Mouse (Mus musculus): Measurements from ENCODE around the gene E130114P18Rik.

The E130114P18Rik gene

DNA sequence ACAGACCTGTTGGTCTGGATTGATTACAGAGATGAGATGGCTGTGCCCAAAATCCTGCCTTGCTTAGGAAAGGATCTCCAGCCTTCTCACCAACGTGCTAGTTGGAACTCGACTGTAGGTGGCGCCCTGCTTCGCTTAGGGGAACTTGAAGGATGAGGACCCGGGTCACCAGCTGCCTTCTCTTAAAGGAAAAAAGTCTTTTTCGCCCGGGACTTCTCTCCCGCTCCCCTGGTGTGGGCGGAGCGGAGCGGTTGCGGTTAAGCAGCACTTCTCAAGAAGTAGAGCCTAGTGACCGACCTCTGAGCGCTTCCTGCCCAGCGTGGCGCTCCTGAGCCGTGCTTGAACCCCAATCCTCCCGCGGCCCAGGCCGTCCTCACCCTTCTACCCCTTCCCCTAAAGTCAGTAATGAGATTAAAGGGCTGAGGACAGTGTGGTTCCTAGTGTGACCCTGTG is 26.8 kb downstream of the E130114P18Rik start:
- peak; percentile 68 to 85 for DNase-seq

- no peak for DNase-seq
Observed at GRCm38 (mm10) chr4:97750401-97750800, 27.5 kb downstream of the E130114P18Rik start.

DNA sequence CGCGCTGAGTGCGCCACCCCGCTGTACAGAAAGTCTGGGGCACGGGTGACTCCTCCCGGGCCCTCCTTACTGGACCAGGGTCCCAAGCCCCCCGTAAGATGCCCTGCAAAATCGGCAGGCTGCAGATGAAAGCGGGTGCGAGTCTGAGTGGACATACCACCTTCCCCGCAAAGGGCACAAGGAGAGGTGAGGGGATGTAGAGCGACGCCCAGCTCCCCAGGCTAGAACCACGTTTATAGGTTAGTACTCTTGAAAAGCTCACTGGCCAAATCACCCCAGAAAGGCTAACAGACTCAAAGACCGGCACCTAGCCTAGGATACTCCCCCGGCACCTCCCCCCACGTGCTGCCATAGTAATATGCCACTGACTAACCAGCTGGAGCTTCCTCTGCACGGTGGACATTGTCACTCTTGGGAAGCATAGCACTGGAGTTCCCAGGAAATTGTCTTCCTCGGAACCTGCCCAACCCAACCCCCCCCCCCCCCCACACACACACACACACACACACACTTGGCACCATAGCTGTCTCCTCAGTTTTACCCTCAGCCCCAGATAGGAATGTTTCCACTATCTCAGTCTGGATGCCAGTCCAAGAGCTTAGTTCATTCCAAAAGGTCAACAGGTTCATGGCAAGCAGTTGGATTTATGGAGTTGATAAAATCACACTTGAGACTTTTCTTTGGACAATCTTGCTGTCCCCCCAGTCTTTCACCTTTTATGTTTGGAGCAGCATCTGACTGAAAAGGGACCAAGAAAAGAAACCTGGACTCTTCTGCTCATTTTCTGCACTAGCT is 31.6 kb downstream of the E130114P18Rik start:
- no peak for DNase-seq

DNA sequence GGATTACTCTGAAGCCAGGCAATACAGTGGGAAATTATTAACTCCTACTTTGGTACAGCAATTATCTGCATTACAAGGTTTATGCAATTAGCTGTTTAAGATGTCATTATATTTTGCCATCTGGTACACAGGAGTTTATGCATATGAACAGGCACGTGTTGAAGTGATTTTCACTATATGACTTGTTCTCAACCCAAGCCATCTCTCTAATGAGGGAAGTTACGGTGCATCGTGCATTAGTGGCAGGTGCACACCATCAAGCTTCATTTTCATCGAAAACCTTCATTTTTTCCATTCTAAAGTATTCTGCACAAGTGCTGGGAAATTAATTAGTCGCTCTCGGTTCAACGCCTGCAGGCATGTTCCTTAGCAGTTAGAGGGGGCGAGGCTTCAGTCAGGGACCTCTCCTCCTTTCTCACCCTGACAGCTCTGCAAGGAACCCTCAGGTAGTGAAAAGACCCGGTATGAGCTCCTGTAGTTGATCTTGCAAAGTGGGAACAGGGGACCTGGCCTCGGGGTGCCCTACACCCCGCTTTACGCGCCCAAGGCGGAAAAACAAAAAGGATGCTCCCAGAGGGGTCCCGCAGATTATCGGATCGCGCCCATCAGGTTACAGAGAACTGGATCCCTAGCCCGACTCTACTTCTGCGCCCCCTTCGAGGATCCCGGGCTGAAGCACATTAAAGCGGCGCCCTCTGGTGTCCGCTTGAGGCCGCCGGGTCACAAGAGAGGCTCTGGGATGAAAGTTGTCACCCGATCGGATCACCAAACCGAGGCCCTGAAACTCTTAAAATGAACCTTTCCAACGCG is 32.4 kb downstream of the E130114P18Rik start:
- DNase-seq, result peak; percentile 40 to 72

DNA sequence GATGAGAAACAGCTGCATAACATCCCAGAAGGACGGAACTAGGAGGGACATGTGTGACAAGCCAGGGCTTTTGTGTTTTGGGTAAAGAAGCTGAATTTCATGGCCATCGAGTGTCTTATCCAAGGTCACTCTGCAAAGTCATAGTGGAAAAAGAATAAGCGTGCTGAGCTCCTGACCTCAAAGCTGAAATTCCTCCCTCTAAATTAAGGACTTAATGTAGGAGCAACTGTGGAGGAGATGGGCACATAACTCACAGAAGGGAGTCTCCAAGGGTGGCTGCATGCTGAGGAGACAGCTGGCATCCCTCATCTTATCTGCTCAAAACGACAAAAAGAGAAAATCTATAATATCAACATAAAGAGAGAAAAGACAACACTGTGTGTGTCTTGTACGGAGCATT is 33.9 kb downstream of the E130114P18Rik start:
- DNase-seq, result no peak

DNA sequence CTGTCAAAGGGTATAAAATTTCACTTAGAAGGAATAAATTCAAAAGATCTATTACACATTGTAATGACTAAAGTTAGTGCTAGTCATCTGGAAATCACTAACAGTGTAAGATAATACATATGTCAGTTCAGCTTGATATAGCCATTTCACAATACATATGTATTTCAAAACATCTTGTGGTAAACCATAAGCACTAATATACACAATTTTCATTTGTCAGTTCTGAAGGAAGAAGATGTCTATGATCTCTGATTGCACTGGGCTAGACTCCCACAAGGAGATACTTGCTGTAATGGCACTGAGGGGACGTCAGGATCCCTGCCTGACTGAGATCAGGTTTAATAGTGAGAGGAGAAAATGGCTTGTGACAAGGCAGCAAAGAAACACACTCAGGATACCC is 44.5 kb downstream of the E130114P18Rik start:
- DNase-seq, result no peak

DNA sequence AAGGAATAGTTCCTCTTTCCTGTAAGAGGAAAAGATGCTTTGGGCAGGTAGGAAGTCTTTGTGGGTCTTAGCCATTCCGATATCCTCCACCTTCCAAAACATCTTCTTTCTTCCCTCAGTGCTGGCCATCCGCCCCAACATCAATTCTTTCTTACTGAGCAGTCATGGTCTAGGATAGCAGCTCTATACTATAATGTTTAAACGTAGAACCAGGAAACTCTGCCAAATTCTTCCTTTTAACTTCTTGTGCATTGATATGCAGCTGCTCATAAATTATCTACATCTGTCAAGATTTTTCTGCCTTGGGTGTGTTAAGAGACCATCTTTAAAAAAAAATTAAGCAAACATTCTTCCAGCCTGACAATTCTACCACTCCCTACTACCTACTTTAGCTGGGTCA is 47.5 kb downstream of the E130114P18Rik start:
- no peak for DNase-seq

GRCm38 (mm10) chr4:97729999-97730398 is 47.9 kb downstream of the E130114P18Rik start:
- DNase-seq, result no peak

DNA sequence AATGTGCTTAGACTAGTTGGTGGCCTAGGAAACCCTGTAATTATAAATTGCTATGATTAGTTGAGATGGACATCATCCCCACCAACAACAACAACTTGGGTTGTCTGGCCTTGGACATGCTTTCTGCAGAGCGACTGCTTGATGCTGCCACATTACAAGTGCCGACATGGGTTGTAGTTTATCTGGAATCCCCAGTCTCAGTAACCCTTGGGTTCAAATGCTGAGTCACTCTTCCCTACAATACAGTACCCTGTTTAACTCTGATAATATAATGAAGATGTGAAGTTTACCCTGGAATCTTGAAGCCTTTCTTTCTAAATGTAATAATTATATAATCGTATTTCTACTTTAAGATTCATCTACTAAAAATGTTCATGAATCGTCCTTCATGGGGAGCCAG is 49.4 kb downstream of the E130114P18Rik start:
- DNase-seq, result no peak

DNA sequence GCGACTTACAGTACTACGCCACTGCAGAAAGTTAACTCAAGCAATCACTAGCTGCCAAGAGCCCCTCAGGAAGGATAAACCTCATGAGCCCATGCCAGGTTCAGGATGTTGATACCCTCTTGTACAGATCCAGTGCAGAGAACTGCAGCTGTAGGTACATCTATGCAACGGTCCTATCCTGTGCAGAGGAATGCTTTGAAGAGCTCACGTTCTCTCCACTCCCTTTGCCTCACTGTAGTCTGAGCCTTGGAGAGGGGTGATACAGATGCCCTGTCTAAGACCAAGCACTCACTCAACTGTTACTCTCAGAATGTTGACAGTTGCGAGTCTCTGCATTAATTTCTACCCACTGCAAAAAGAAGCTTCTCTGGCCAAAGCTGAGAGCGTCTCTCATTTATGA is 54.5 kb downstream of the E130114P18Rik start:
- no peak for DNase-seq

DNA sequence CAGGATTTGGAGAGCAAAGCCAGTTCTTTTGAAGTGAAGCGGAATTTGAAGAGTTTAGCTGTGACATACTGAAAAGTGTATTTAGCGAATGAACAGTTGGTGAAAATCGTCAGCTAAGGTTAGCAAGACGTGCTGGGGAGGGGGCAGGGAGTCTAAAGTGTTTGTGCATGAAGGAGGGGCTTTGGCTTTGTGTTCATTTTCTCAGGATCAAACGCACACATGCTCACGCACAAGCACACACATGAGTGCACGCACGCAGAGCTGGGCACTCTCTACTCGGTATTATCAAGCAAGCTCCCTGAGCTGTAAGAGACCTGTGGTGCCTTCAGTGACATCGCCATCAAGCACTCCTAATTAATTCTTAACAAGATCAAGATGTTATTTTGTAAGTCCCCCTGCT is 55.2 kb downstream of the E130114P18Rik start:
- DNase-seq, result no peak

GRCm38 (mm10) chr4:97714616-97715015 is 63.3 kb downstream of the E130114P18Rik start:
- DNase-seq, result no peak

- no peak for DNase-seq
Observed at GRCm38 (mm10) chr4:97714101-97714615, 63.7 kb downstream of the E130114P18Rik start.

DNA sequence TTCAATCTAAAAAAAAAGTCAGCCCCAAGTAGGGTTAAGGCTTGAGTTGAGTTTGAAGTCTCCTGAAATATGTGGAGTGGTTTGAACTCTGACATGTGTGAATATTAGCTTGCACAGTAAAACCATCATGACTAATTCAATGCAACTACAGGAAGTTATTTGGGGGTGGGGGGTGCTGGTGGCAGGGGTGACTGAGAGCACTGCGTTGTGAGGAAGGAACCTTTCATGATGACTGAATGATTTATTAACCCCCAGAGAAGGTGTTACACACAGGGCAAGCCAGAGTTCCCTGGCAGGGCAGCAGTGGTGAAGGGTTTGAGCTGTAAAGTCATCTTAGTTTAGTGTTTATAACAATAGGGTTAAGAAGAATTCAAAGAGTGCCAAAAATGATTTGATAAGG is 65.3 kb downstream of the E130114P18Rik start:
- no peak for DNase-seq

- DNase-seq, result no peak
Observed at GRCm38 (mm10) chr4:97710048-97710765, 67.7 kb downstream of the E130114P18Rik start.

DNA sequence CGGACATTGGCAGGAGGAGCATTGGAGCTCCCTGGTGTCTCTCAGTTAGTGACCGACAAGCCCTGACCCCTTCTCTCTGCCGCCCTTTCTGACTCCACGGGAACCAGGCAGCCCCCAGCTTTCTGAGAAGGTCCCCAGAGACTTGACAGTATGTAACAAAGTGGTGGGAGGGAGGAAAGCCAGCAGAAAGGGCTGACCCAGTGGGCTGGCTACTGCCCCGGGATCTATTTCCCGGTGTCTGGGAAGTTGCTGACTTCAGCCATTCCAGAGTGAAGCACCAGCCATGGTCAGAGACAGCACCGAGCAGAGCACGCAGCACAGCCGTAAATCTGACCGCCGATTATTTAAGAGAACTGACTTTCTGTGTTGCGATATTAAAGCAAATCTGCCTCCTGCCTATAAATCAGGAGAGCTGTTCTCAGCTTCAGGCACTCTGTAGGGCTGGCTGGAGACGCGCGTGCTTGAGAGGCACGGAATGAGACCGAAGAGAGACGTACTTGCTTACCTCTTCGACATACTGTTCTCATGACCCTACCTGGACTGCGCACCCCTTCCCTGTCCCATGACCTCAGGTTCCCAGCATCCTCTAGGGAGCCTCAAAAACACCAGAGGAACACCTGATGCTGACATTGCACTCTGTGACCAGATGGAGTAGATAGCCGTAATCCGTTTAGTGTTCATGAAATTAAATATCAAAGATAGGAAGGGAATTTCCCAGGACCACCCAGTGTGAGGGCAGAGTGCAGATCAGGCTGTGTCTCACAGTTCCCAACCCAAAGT is 70.3 kb downstream of the E130114P18Rik start:
- DNase-seq, result no peak

DNA sequence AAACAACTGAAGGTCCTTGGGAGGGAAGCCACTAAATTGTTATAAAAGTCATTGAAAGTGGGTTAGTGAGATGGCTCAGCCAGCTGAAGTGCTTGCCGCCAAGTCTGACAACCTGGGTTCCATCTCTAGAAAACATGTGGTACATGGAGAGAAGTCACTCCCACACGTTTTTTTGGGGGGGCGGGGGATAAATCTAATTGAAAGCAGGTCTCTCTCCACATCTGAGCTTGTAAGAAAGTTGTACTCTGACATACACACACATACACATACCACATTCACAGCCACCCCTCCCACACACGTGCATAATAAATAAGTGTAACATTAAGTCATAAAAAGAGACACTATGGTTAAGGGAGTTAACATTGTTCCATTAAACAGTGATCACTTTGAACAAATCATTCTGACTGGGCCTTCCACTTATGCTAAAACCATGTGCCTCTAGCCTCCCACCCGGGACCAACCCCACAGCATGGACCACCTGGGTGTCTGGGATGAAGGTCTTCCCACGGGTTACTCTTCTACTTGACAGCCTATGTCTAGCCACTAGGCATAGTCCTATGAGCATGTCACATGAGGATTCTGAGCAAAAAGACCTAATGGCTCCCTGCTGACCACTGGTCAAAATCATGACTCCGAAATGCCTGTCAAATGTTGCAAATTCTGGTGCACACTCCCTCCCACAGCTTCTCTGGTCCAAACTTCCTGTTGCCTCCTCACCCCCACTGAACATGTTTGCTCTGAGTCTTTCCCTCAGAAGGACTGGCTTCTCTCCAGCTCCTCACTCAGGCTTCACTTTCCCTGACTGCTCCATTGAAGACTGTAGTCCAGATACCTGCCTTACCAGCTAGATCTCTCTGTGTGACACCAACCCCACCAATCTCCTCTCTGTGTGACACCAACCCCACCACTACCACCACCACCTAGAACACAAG is 80.9 kb downstream of the E130114P18Rik start:
- DNase-seq, result no peak

- no peak for DNase-seq
Observed at GRCm38 (mm10) chr4:97695414-97696040, 82.4 kb downstream of the E130114P18Rik start.

DNA sequence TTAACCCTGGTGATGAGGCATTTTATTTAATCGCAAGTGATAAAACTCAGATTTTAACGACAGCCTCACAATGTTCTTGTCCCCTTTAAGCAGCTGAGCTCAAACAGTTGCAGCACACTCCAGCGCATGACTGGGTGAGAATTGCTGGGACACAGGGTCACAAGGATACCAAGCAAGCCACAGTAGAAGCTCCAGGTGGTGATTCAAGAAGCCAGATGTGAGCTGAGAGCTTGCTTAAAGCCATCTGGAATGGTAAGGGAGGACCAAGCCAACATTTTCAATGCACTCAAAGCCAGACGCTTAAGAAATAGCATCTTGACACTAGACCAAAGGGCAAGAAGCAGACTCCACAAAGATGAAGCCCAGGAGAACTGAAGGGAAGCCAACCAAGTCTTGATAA is 83.9 kb downstream of the E130114P18Rik start:
- no peak for DNase-seq

- no peak for DNase-seq
Observed at GRCm38 (mm10) chr4:97693054-97693453, 84.8 kb downstream of the E130114P18Rik start.

DNA sequence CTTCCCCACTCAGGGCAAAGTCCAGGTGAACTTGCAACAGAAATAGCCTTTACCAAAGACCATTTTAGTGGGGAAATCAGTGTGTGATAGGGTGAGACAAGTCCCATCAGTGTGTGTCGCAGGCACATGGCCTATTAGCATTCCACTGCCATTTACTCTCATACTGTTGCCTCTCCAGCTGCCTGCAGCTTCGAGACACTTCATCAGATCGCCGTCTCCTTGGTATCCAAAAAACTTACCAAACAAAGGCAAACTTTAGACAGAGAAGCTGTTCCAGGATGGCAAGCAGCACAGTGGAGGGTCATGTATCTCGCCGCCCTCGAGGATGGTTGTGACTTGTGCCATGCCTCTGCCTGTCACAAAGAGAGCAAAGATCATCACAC is 87.5 kb downstream of the E130114P18Rik start:
- DNase-seq, result no peak
